Mouse (Mus musculus) embryo, embryonic 10 days (tissue): ENCODE measurements around the gene Prkacb.
A peak's percentile ranks its signal among the peaks of the same experiment; 100 is the strongest.
"Not testable (repeated sequence)": the region's sequence is repeated elsewhere in the genome, so short reads cannot be mapped to it uniquely, and the experiment has no call there.

ENCODE experiments used
- DNase-seq: peaks from one replicate; pipeline ENCODE4 v3.0.0-alpha.2; 2015; ENCODE audit warnings: low spot score

The Prkacb gene

DNA sequence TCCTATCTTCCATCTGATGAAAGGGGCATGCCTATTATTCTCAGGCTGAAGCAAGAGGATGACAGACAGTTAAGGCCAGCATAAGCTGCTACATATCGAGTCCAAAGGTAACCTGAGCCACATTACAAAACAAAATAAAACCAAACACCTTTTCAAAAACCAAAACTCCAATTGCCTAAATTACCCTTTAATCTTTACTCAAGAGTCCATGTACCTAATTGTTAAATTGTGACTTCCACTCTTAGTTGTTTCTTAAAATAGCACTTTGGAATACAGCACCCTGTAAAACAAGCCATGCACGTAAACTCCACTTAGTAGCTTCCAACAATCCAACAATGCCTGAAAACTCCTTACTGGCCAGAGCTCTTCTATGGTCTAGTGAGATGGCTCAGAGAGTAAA lies 34.3 kb downstream of the Prkacb start:
- no peak for DNase-seq

DNA sequence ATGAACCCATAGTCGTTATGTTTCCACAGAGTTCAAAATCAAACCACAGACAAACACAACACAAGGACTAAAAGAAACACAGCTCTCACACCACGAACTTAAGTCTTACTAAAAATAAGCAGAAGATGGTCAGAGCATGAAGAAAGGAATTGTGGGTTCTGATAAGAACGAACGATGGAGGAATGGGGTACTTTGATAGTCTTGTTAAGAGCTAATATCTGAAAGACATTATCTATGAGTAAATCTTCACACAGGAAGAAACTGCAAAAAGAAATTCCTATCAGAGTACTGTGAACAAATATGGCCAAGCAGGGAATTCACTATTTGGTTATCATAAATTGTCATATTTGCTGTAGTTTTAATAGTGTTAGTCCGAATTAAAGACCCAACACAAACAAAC lies 36.1 kb downstream of the Prkacb start:
- no peak for DNase-seq

DNA sequence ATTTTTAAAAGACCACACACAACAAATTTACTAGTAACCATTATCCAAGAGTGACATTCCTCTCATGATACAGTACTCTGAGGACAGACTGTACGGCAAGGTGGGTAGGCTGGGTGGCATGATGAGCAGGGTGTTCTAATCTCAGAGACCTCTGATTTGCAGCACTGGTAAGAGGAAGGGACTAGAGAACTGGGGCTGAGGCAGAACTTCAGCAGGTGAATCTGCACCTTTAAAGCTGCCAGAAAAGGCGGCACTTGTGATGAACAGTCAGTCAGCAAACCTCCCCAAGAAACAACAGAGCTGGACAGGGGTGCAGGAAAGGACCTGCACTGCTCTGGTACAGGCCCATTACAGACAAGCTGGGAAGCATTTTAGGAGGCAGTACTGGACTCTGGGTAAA lies 41.9 kb downstream of the Prkacb start:
- no peak for DNase-seq

DNA sequence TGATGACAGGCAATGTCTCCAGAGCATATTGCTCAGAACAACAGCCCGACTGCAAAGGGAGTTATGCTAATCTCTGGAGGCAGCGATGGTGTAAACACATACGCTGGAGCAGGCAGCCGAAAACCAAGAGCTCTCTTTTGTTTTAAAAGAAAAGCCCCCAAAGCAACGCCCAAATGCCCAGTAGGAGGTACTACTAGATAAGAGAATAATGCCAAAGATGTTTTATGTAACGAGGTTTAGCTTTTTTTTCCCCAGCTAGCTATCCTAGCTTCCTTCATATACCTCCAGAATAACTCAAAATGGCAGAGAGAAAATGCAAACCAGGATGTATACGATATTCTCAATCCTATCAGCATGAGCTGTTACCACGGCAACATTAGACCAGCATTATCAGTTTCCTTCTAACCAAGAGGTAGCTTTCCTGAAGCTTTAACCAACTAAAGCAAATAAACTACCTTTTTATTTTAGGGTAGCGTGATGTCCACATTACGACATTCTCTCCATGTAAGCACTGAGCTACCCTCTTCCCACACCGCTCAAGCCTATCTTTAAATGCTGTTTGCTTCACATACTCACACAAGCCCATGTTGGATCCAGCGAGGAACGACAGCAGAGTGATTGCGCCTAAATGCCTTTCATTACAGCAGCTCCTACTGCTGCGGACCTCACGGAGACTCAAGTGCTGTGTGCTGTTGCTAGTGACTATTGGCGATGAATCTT lies 42.7 kb downstream of the Prkacb start:
- peak; percentile 50 for DNase-seq

DNA sequence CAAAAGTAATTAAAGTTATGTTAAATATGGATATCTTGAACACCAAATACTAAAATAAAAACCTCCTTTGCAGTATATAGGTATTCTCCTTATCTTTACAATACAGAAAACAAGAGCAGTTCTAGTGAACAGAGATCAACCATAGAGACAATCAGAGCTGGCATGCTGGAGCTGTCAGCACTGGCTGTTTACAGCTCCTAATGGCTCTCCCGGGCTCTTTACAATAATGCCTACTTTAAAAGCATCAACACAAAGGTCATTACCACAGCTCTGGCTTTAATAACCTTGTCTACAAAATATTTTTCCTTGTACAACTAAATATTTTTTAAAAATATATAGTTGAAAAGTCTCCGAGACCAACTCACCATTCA lies 43.2 kb downstream of the Prkacb start:
- no peak for DNase-seq

GRCm38 (mm10) chr3:146768921-146769320 lies 43.9 kb downstream of the Prkacb start:
- DNase-seq: no peak

DNA sequence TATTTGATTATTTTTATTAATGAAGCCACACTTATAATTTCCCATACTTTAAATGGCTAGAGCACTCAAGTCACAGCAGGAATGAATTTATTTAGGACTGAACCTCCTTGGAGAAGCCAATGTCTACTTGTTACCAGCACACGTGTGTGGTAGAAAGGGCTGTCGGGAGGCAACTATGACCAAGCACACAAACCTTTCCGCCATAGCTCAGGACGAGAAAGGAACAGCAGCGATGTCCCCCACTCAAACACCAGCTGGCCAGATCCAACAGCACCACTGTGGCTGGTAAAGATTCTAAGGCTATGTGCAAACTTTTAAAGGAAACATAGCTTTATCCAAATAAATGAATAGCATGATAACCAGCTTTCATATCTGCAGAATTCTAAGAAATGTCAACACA lies 44.4 kb downstream of the Prkacb start:
- DNase-seq: no peak

- DNase-seq: no peak
Observed at GRCm38 (mm10) chr3:146766701-146767181, 46.0 kb downstream of the Prkacb start.

DNA sequence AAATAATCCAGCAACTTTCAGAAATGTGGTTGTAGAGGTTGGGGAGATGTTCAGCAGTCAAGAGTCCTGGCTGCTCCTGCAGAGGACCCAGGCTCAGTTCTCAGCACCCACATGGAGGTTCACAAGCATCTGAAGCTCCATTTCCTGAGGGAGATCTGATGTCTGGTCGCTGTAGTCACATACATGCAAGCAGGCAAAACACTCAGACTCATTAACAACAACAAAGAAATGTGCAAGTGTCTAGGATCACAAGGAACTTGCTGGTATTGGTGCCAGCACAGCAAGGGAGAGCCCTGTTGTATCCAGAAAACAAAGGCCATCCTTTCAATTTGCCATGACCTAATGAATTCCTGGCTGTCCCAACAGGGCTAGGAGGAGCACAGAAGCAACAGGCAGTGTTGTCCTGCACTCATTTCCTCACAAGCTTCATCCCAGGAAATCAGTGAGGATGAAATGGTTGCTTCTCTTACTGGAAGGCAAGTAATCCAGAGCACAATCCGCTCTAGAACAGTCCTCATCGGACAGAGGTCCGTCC lies 46.7 kb downstream of the Prkacb start:
- no peak for DNase-seq

DNA sequence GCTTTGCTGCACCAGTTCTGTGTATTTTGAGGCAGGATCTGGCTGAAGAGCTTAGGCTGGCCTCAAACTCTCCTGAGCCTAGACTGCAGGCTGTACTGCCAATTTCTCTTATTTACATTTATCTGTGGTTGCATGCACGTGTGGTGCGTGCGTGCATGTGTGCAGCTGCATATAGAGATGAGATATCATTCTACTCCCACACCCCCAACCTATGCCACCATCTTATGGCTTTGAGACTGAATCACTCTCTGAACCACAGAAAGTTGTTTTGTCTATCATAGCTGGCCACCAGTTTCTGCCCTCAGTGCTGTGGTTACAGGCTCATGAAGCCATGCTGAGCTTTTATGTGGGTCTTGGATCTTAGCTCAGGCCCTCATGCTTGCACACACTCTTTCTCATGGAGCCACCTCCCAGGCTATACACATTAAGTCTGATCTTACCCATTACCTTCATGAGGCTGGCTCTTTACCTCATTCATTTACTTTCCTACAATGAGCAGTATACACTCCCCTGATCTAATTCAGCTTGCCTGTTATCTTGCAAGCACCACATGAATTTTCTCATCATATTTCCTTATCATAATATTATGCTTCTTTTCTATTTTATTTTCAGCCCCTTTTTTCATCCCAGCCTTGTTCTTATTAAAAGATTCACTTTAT lies 47.8 kb downstream of the Prkacb start:
- no peak for DNase-seq

DNA sequence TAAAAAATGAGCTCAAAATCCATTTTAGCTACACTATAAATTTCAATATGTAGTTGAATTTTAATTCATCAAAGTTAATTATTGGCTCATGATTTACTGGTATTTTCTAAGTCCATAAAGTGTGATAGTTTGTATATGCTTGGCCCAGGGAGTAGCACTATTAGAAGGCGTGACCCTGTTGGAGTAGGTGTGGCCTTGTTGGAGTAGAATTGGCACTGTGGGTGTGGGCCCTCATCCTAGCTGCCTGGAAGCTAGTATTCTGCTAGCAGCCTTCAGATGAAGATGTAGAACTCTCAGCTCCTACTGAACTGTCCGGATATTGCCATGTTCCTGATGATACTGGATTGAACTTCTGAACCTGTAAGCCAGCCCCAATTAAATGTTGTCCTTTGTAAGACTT lies 49.7 kb downstream of the Prkacb start:
- not testable (repeated sequence) for DNase-seq

DNA sequence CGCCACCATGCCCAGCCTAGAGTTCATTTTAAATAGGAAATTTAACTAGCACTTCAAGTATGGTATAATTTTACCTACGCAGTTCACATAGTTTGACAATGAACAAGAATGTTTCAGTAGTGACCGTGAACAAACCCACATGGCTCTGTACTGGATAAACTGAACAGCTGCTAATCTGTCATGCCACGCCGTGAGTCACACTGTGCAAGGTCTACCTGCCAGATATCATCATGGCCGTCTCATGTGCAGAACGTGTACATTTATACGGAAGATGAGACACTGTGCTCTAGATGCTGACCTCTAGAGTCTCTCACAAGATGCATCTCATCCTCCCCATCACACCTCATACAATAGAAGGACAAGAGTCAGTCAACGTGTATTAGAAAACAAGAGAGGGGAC lies 51.5 kb downstream of the Prkacb start:
- no peak for DNase-seq

GRCm38 (mm10) chr3:146757970-146758960 lies 54.5 kb downstream of the Prkacb start:
- no peak for DNase-seq

DNA sequence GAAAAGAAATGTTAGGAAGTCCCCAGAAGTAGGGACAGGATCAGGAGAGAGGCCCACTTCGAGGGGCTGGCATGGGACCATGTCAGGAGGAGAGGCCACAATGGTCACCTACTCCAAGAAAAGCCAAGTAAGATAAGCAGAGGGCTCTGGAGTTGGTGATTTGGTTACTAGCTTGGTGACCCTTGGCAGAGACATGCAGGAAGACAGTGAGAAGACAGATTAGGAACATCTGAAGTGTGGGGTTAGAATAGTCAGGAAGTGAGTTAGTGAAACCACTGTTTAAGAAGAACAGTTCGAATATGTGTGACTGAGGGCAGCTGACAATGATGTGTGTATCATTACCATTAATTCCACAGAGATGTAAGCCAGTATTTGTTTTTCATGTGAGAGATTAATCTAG lies 58.5 kb downstream of the Prkacb start:
- DNase-seq: no peak

GRCm38 (mm10) chr3:146741564-146742202 lies 71.1 kb downstream of the Prkacb start:
- DNase-seq: no peak

DNA sequence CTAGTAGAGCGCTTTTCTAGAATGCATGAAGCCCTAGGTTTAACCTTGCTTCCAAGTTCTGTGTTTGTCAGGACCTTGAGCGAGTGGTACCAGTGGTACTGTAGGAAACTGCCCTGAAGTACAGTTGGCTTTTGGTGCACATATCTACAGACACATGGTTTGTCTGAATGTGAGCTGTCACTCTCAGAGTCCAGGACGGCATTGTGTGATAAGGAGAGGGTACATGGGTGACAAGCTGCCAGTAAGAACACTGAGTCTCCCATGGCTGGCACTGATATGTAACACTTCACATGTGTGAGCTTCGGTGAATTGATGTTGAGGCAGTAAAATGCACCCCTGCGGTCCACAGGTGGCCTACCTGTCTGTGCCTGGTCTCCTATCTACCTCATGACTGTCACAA lies 71.6 kb downstream of the Prkacb start:
- no peak for DNase-seq

DNA sequence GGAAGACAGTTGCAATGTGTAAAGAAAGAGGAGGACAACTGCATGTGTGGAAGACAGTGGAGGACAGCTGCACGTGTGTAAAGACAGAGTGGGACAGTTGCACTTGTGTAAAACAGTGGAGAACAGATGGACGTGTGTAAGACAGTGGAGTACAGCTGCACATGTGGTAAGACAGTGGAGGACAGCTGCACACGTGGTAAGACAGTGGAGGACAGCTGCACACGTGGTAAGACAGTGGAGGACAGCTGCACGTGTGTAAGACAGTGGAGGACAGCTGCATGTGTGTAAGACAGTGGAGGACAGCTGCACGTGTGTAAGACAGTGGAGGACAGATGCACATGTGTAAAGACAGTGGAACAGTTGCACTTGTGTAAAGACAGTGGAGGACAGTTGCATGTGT lies 76.6 kb downstream of the Prkacb start:
- DNase-seq: not testable (repeated sequence)

DNA sequence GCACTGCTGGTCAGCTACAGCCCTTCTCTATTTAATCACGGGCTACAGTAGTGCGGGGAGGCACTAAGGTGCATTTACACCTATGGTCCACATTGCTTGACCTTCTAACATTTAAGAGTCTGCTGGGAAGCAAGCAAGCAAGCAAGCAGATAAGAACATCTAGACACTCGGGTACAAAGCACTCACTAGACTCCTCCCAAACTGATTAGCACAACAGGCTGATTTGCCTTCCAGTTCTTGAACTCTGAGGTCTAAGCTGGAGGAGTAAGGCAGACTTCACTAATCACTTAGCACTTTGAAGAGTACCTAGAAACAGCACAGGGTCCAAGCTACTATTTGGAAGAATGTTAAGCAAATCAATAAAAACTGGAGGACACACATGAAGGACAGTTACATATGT lies 77.1 kb downstream of the Prkacb start:
- DNase-seq: no peak

- no peak for DNase-seq
Observed at GRCm38 (mm10) chr3:146734907-146735629, 77.7 kb downstream of the Prkacb start.

DNA sequence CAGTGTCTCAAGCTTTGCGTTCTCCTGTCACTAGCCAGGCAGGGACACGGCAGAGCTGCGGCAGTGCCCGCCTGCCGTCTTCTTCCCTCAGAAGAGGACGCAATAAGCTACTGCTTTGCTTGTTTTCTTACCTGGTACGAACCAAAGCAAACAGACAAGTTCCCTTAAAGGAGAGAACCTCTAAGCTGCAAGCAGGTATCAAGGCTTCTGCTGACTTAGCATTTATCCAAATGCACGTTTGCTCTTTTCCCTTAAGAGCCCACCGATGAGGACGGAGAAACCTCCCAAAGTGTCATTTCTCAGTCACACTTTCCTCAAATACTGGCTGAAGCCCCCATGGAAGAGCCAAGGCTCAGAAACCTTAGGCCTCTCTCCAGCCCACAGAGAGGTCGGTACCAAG lies 81.3 kb downstream of the Prkacb start:
- DNase-seq: no peak

DNA sequence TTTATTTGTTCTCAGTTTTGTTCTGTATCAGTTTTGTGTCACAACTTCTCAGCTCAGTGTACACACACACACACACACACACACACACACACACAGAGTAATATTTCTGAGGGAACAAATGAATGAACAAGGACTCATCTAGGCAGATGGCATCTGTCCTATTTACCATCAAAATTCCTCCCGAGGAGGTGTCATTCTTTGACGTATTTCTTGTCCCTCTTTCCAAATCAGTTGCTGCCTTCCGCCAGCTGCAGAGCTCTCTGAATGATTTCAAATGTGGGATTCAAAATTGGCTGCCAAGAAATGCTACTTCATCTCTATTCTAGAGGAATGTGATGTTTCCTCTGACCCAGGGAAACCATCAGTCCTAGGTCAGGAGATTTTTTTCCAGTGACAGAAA lies 89.8 kb downstream of the Prkacb start:
- DNase-seq: peak; percentile 35
